Mouse (Mus musculus): ENCODE data around the gene Flnb. TPM values are rescaled to one million over a fixed set of nuclear protein-coding genes. Genes with fewer than 3 reads are reported as not detected.

Flnb gene
- total and polyA plus RNA-seq, 3 experiments = 29.5 to 74.0 (median 61.6) TPM

- dilution Hi-C loops (cut with MboI; ENCODE audit: extremely low pct_ligation_motif_present, extremely low pct_unique_long_range_greater_than_20kb, low sequenced_read_pairs) = no loop called here
- Histone ChIP-seq H3K27ac (ENCODE audit: insufficient read depth, low read depth) (peak overlapping the region; percentile 63), H3K79me2 (replicated peaks; ENCODE audit: control insufficient read depth, extremely low read depth, insufficient read depth, poor library complexity, severe bottlenecking) (no peaks in the 10 kb centered on the region), H3K36me3 (replicated peaks in 1 of 2; ENCODE audit: control insufficient read depth in 1 of 2, insufficient read depth in 1 of 2, low read length in 1 of 2) (peaks cover 0 to 2% of the 10 kb centered on the region in 2 experiments), H3K4me2 (ENCODE audit: insufficient read depth, low read depth, poor library complexity, severe bottlenecking) (no peak overlapping the region), H3K9ac (ENCODE audit: insufficient read depth, low read depth) (peak overlapping the region; percentile 82), H3K4me1 (ENCODE audit: control insufficient read depth in 1 of 2, insufficient read depth in 2 of 2) (peaks cover 0 to 17% of the 10 kb centered on the region in 2 experiments; a peak in 2 of 4 replicates), H3K27me3 (replicated peaks) (no peaks in the 10 kb centered on the region), H3K4me3 (replicated peaks in 1 of 3; ENCODE audit: low read depth in 2 of 3, low read length in 2 of 3, poor library complexity in 1 of 3) (peak overlapping the region; percentile 51 to 70 (median 53)), H3K9me3 (replicated peaks; ENCODE audit: low read length) (peaks cover 2% of the 10 kb centered on the region)
- peak; percentile 93 for DNase-seq (ENCODE audit: extremely low read depth)
- TF ChIP-seq NRF1 (IDR thresholded peaks at IDR 0.05; ENCODE audit: low read depth, low read length) = peak; percentile 47; the same call in 1 of the 2 replicates
- TF ChIP-seq BHLHE40 (IDR thresholded peaks at IDR 0.05; ENCODE audit: low read depth, low read length) = peak; percentile 58
- TF ChIP-seq POLR2A (IDR thresholded peaks at IDR 0.05; ENCODE audit: low read depth, low read length) = peak; percentile 85
- no peak; the same call in 1 of the 2 replicates for TF ChIP-seq MAX (IDR thresholded peaks at IDR 0.05; ENCODE audit: low read length)
- peak; percentile 83 for TF ChIP-seq TCF12 (IDR thresholded peaks at IDR 0.05; ENCODE audit: low read depth, low read length)
- TF ChIP-seq CHD2 (IDR thresholded peaks at IDR 0.05; ENCODE audit: low read length) = no peak
- TF ChIP-seq ZNF384 (IDR thresholded peaks at IDR 0.05; ENCODE audit: low read depth, low read length) = no peak
- TF ChIP-seq USF2 (conservative IDR thresholded peaks at IDR 0.05; ENCODE audit: low read depth, low read length) = no peak
- no peak for TF ChIP-seq ZMIZ1 (IDR thresholded peaks at IDR 0.05; ENCODE audit: low read depth, low read length)
- peak; percentile 86 for TF ChIP-seq TBP (conservative IDR thresholded peaks at IDR 0.05; ENCODE audit: low read depth, low read length)
- peak; percentile 100 for TF ChIP-seq ELF1 (IDR thresholded peaks at IDR 0.05; ENCODE audit: low read depth, low read length)
- TF ChIP-seq KAT2A (IDR thresholded peaks at IDR 0.05; ENCODE audit: insufficient replicate concordance, low read length) = no peak
- no peak for TF ChIP-seq UBTF (IDR thresholded peaks at IDR 0.05; ENCODE audit: low read depth, low read length)
- TF ChIP-seq SMC3 (IDR thresholded peaks at IDR 0.05; ENCODE audit: low read depth, low read length) = no peak
- no peak for TF ChIP-seq CTCF (conservative IDR thresholded peaks at IDR 0.05 in 1 of 2, IDR thresholded peaks at IDR 0.05 in 1 of 2; ENCODE audit: low read depth in 2 of 2, low read length in 2 of 2)
- TF ChIP-seq JUN (IDR thresholded peaks at IDR 0.05; ENCODE audit: insufficient read depth, low read depth, low read length) = 0 out of 2 replicates have a peak, but pooled peaks have one; percentile 10
- TF ChIP-seq IRF4 (IDR thresholded peaks at IDR 0.05; ENCODE audit: low read depth, low read length) = peak; percentile 83
- no peak for TF ChIP-seq RCOR1 (conservative IDR thresholded peaks at IDR 0.05; ENCODE audit: low read depth, low read length)
- TF ChIP-seq MXI1 (IDR thresholded peaks at IDR 0.05; ENCODE audit: low read depth, low read length) = no peak
- TF ChIP-seq SIN3A (IDR thresholded peaks at IDR 0.05; ENCODE audit: low read length) = peak; percentile 80
- no peak for TF ChIP-seq ZKSCAN1 (IDR thresholded peaks at IDR 0.05; ENCODE audit: borderline replicate concordance, low read depth, low read length)
- TF ChIP-seq E2F4 (IDR thresholded peaks at IDR 0.05; ENCODE audit: insufficient replicate concordance, low read depth, low read length) = no peak
- peak; percentile 72 for TF ChIP-seq NELFE (IDR thresholded peaks at IDR 0.05; ENCODE audit: low read depth, low read length)
- TF ChIP-seq CHD1 (IDR thresholded peaks at IDR 0.05; ENCODE audit: low read depth, low read length) = no peak
- peak; percentile 55; the same call in 1 of the 2 replicates for TF ChIP-seq MEF2A (IDR thresholded peaks at IDR 0.05; ENCODE audit: borderline replicate concordance, low read depth, low read length)
- TF ChIP-seq HCFC1 (IDR thresholded peaks at IDR 0.05; ENCODE audit: low read depth, low read length) = peak; percentile 81
- TF ChIP-seq MAFK (IDR thresholded peaks at IDR 0.05; ENCODE audit: insufficient replicate concordance, low read length) = no peak
- TF ChIP-seq GABPA (IDR thresholded peaks at IDR 0.05; ENCODE audit: insufficient replicate concordance, low read depth, low read length) = no peak; the same call in 1 of the 2 replicates
- no peak for TF ChIP-seq RAD21 (IDR thresholded peaks at IDR 0.05; ENCODE audit: low read depth, low read length)
- TF ChIP-seq USF1 (IDR thresholded peaks at IDR 0.05; ENCODE audit: low read depth, low read length) = no peak
- no peak for TF ChIP-seq MYC (IDR thresholded peaks at IDR 0.05; ENCODE audit: low read depth, low read length)
- no peak for TF ChIP-seq POLR2AphosphoS2 (IDR thresholded peaks at IDR 0.05; ENCODE audit: low read depth, low read length)
- no peak for TF ChIP-seq MAZ (IDR thresholded peaks at IDR 0.05; ENCODE audit: low read depth, low read length)
- TF ChIP-seq ZC3H11A (IDR thresholded peaks at IDR 0.05; ENCODE audit: low read depth, low read length) = no peak
- TF ChIP-seq EP300 (IDR thresholded peaks at IDR 0.05; ENCODE audit: low read length) = peak; percentile 75
- no peak for TF ChIP-seq JUND (conservative IDR thresholded peaks at IDR 0.05; ENCODE audit: low read depth, low read length)
- TF ChIP-seq ETS1 (conservative IDR thresholded peaks at IDR 0.05; ENCODE audit: low read depth, low read length) = peak; percentile 67
- TF ChIP-seq PAX5 (IDR thresholded peaks at IDR 0.05; ENCODE audit: low read length) = no peak
- in situ Hi-C loops (cut with MboI; ENCODE audit: low pct_ligation_motif_present, low pct_unique_long_range_greater_than_20kb, low sequenced_read_pairs) = no loop called here
Observed at GRCm38 (mm10) chr14:7773714-7774389, 43.9 kb upstream of the Flnb start.
